Mouse (Mus musculus): ENCODE measurements around the gene Ndufb2.

- TF ChIP-seq POLR2A (IDR thresholded peaks at IDR 0.05; ENCODE audit: extremely low read depth, insufficient read depth, low read length) (no peak), CTCF (IDR thresholded peaks at IDR 0.05; ENCODE audit: extremely low read depth, insufficient read depth, low read length) (no peak)
Measured at GRCm38 (mm10) chr6:39559276-39559939, 33.0 kb upstream of the Ndufb2 start.
